Mouse (Mus musculus): ENCODE results near the gene Dpt. TPM values are rescaled to one million over a fixed set of nuclear protein-coding genes. Genes with fewer than 3 reads are reported as not detected.
A peak's percentile ranks its signal among the peaks of the same experiment; 100 is the strongest.
"Not testable (repeated sequence)": the region's sequence is repeated elsewhere in the genome, so short reads cannot be mapped to it uniquely, and the experiment has no call there.

Gene Dpt
- polyA plus RNA-seq, 1 experiment from 2014 or later, result 0.04 TPM

- TF ChIP-seq CTCF (IDR thresholded peaks at IDR 0.05), result no peak
Measured at GRCm38 (mm10) chr1:164821307-164821706, 24.9 kb downstream of the Dpt start.

DNA sequence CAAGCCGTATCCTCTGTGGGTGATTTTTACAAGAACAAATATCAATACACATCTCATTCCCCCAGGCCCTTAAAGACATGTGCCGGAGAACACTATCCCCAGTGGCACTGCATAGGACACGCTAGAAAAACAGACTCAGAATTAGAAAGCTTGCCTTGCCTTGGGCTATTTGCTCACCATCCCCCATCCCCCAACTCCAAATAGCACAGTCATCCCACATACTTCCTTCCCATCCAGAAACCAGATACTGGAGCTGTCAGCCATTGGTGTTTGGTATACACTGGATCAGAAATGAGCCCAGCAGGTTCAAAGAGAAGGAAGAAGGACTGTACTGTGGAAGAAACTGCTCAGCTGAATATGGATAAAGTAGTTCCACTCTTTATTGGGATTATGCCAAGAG is 25.4 kb downstream of the Dpt start:
- CTCF ChIA-PET, result no interaction called here
- no peak for ATAC-seq
- no peak for DNase-seq (ENCODE audit: low read depth, low spot score)
- no peaks in the 10 kb centered on the region for H3K27me3 ChIP-seq
- POLR2A ChIA-PET, result no interaction called here
- in situ Hi-C loops (cut with MboI; ENCODE audit: low pct_unique_long_range_greater_than_20kb), result no loop called here
- TF ChIP-seq CTCF (IDR thresholded peaks at IDR 0.05), result no peak

More at GRCm38 (mm10) chr1:164821307-164821706, 24.9 kb downstream of the Dpt start:
- no peaks in the 10 kb centered on the region for H3K27me3 ChIP-seq
- ChIA-PET POLR2A (no interaction called here), CTCF (no interaction called here)
- in situ Hi-C loops (cut with MboI; ENCODE audit: low pct_unique_long_range_greater_than_20kb), result no loop called here
- ATAC-seq (no peak), DNase-seq (ENCODE audit: low read depth, low spot score) (no peak)

DNA sequence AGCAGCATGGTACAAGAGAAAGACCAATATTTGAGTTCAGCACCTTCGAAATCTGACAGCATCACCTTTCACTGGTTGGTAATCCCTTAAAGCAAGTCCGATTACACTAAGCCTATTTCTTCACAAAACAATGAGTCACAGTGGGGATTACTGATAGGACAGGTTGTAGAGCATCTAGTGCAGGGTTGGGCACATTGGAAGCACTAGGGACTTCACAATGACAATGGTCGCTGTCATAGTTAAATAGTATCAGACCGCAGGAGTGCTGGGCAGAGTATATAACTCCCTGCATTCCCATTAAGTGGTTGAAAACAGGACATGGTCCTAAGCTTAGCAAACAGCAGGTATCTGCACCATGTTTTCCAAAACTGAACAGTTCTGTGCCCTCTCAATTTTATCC is 25.8 kb downstream of the Dpt start:
- CTCF ChIA-PET, result no interaction called here
- DNase-seq (ENCODE audit: low read depth, low spot score) (no peak), ATAC-seq (no peak)
- in situ Hi-C loops (cut with MboI; ENCODE audit: low pct_unique_long_range_greater_than_20kb), result no loop called here
- POLR2A ChIA-PET, result no interaction called here
- no peak for TF ChIP-seq CTCF (IDR thresholded peaks at IDR 0.05)
- no peaks in the 10 kb centered on the region for H3K27me3 ChIP-seq

GRCm38 (mm10) chr1:164824896-164825295 is 28.5 kb downstream of the Dpt start:
- ChIA-PET CTCF (interaction anchor here (1.2 kb wide), 1 partner anchor 10 kb away, joined by 3 read pairs; no protein-coding TSS in a partner anchor), POLR2A (no interaction called here)
- in situ Hi-C loops (cut with MboI; ENCODE audit: low pct_unique_long_range_greater_than_20kb), result no loop called here
- no peak for DNase-seq (ENCODE audit: low read depth, low spot score)
- TF ChIP-seq CTCF (IDR thresholded peaks at IDR 0.05), result no peak
- no peaks in the 10 kb centered on the region for H3K27me3 ChIP-seq
- no peak for ATAC-seq

- ChIA-PET CTCF (no interaction called here), POLR2A (no interaction called here)
- DNase-seq (ENCODE audit: low read depth, low spot score), result no peak
- no peak for ATAC-seq
- H3K27me3 ChIP-seq, result no peaks in the 10 kb centered on the region
- in situ Hi-C loops (cut with MboI; ENCODE audit: low pct_unique_long_range_greater_than_20kb), result no loop called here
- TF ChIP-seq CTCF (IDR thresholded peaks at IDR 0.05), result no peak
Measured at GRCm38 (mm10) chr1:164829881-164830280, 33.4 kb downstream of the Dpt start.

DNA sequence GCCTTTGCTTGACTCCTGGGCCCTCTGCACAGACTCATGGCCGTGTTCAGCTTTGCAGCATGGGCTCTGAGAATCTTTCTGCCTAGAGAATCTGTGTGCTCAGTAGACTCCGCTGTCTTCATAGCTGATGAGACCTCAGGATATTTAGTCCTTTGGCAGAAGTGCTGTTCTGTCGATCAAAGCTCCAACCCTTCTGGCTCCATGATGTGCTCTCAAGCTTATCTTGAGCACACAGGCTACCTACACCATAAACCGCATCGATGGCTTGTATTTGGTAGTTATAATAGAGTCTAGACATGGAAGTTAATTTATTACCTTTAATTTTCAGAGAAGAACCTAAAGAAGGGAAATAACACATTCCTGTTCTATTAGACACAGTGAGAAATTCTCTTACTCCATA is 36.0 kb downstream of the Dpt start:
- POLR2A ChIA-PET, result no interaction called here
- ATAC-seq (no peak), DNase-seq (ENCODE audit: low read depth, low spot score) (no peak)
- CTCF ChIA-PET, result no interaction called here
- in situ Hi-C loops (cut with MboI; ENCODE audit: low pct_unique_long_range_greater_than_20kb), result no loop called here
- no peaks in the 10 kb centered on the region for H3K27me3 ChIP-seq
- no peak for TF ChIP-seq CTCF (IDR thresholded peaks at IDR 0.05)

- ChIA-PET CTCF (interaction anchor here (0.9 kb wide), 2 partner anchors 11 to 13 kb away, joined by 3 read pairs; no protein-coding TSS in a partner anchor), POLR2A (no interaction called here)
- DNase-seq (ENCODE audit: low read depth, low spot score), result no peak
- TF ChIP-seq CTCF (IDR thresholded peaks at IDR 0.05), result no peak
- no peaks in the 10 kb centered on the region for H3K27me3 ChIP-seq
- in situ Hi-C loops (cut with MboI; ENCODE audit: low pct_unique_long_range_greater_than_20kb), result no loop called here
- ATAC-seq, result no peak
Measured at GRCm38 (mm10) chr1:164848616-164849265, 52.3 kb downstream of the Dpt start.

GRCm38 (mm10) chr1:164855700-164856099 is 59.3 kb downstream of the Dpt start:
- H3K27me3 ChIP-seq; POLR2A ChIA-PET; CTCF ChIA-PET; ATAC-seq; in situ Hi-C loops (cut with MboI; ENCODE audit: low pct_unique_long_range_greater_than_20kb): not testable (repeated sequence)
- peak; percentile 49 for DNase-seq (ENCODE audit: low read depth, low spot score)

- ChIA-PET CTCF (interaction anchor here (1.2 kb wide), 1 partner anchor 11 kb away, joined by 3 read pairs; no protein-coding TSS in a partner anchor), POLR2A (no interaction called here)
- DNase-seq (ENCODE audit: low read depth, low spot score), result no peak
- TF ChIP-seq CTCF (IDR thresholded peaks at IDR 0.05), result no peak
- in situ Hi-C loops (cut with MboI; ENCODE audit: low pct_unique_long_range_greater_than_20kb), result no loop called here
- no peak for ATAC-seq
- H3K27me3 ChIP-seq, result no peaks in the 10 kb centered on the region
Measured at GRCm38 (mm10) chr1:164859952-164860351, 63.5 kb downstream of the Dpt start.

DNA sequence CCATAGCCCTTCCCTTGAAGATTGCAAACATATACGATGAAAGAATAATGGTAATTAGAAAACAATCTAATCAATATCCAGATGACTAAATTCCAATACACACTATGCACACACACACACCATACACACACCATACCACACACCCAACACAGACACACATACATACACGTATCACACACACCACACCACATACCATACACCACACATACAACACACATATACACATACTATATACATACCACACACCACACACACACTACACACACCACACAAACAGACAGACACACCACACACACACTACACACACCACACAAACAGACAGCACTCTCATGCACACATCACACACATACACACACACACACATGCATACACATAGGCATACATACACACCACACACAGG is 64.3 kb downstream of the Dpt start:
- ATAC-seq (no peak), DNase-seq (ENCODE audit: low read depth, low spot score) (no peak)
- H3K27me3 ChIP-seq, result no peaks in the 10 kb centered on the region
- ChIA-PET POLR2A (no interaction called here), CTCF (no interaction called here)
- in situ Hi-C loops (cut with MboI; ENCODE audit: low pct_unique_long_range_greater_than_20kb), result no loop called here
- no peak for TF ChIP-seq CTCF (IDR thresholded peaks at IDR 0.05)

GRCm38 (mm10) chr1:164861501-164861900 is 65.1 kb downstream of the Dpt start:
- no peaks in the 10 kb centered on the region for H3K27me3 ChIP-seq
- in situ Hi-C loops (cut with MboI; ENCODE audit: low pct_unique_long_range_greater_than_20kb), result no loop called here

More at GRCm38 (mm10) chr1:164861501-164861900, 65.1 kb downstream of the Dpt start:
- ATAC-seq (no peak), DNase-seq (ENCODE audit: low read depth, low spot score) (no peak)
- no peak for TF ChIP-seq CTCF (IDR thresholded peaks at IDR 0.05)
- ChIA-PET CTCF (interaction anchor here (1.5 kb wide), 1 partner anchor 37 kb away, joined by 3 read pairs; no protein-coding TSS in a partner anchor), POLR2A (interaction anchor here (0.7 kb wide), 1 partner anchor 30 kb away, joined by 4 read pairs; no protein-coding TSS in a partner anchor)
